Mouse (Mus musculus) lung, embryonic 16.5 days (tissue): ENCODE results near the gene Retreg1. TPM values are rescaled to one million over a fixed set of nuclear protein-coding genes. Genes with fewer than 3 reads are reported as not detected.

Experiments used
- ATAC-seq: fragments of 200-750 bp; cut with Nextera tagmentation; 2 replicates; pipeline ENCODE4 v1.8.0; 2017; ENCODE audit warnings: low read depth, mild to moderate bottlenecking, moderate library complexity
- H3K27ac ChIP-seq: fragments of 300-500 bp; sonication (generic); 2 replicates; pipeline ENCODE4 v1.5.1; 2014; ENCODE audit warnings: mild to moderate bottlenecking, control low read depth, low read length
- H3K27me3 ChIP-seq: fragments of 300-500 bp; sonication (generic); 2 replicates; pipeline ENCODE4 v1.6.1; 2014; ENCODE audit warnings: low read depth, low read length, mixed read lengths; ENCODE audit not compliant: control insufficient read depth, insufficient read depth
- H3K36me3 ChIP-seq: fragments of 300-500 bp; sonication (generic); 2 replicates; pipeline ENCODE4 v1.6.1; 2014; ENCODE audit warnings: low read length; ENCODE audit not compliant: control insufficient read depth, insufficient read depth
- H3K4me1 ChIP-seq: fragments of 300-500 bp; sonication (generic); replicated peaks from 2 replicates; pipeline ENCODE4 v1.6.1; 2014; ENCODE audit warnings: low read length, mixed read lengths; ENCODE audit not compliant: control insufficient read depth, insufficient read depth
- H3K4me2 ChIP-seq: fragments of 300-500 bp; sonication (generic); 2 replicates; pipeline ENCODE4 v1.6.1; 2014; ENCODE audit warnings: low read depth, low read length, control low read depth
- H3K4me3 ChIP-seq: fragments of 300-500 bp; sonication (generic); 2 replicates; pipeline ENCODE4 v1.5.1; 2014; ENCODE audit warnings: mild to moderate bottlenecking, low read length, control low read depth
- H3K9ac ChIP-seq: fragments of 300-500 bp; sonication (generic); 2 replicates; pipeline ENCODE4 v1.6.1; 2014; ENCODE audit warnings: low read length, control low read depth
- H3K9me3 ChIP-seq: fragments of 300-500 bp; sonication (generic); 2 replicates; pipeline ENCODE4 v1.6.1; 2016; ENCODE audit warnings: low read length; ENCODE audit not compliant: control insufficient read depth
- WGBS: fragments of 180-500 bp; shearing (Covaris S2); extraction: QIAGEN DNeasy Blood & Tissue Kit; methylation state at CpG from one replicate; pipeline ENCODE4 v1.1.7; 2014; 5-methylcytosine and 5-hydroxymethylcytosine counted together
- polyA plus RNA-seq: library from polyadenylated mRNA; unstranded; fragments of >200 nt; fragmentation: Nextera tagmentation; extraction: Ambion mirVana; gene quantifications from 2 replicates; pipeline ENCODE4 v1.2.1, GENCODE M21; 2015

The Retreg1 gene
- polyA plus RNA-seq, 1 experiment from 2014 or later: 13.6 TPM

DNA sequence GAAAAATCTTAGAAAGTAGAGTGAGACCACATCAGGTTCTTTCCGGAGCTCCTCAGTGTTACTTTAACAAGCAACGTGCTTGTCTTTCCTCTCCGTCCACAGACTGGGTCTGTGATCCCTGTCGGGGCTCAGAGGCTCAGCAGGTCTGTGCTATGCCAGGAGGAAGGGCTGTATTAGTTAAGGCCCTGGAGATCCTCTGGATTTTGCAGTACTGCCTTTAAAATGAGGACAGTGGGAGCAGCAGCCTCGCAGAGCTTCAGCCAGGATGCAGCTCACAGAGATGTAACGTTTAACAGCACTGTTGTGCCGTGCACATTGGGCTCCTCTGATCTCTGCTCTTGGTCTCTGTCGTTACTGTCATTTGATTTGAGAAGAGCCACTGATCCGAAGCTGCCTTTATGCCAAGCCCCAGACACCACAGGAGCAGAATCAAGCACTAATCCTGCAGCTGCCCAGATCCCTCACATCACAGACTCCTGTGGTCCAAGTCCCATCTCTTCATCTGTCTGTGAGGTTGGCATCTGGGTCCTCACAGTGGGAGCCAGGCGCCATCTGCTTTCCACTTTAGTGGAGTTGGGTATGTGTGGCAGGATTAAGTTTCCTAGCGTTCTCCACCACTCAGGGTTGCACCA lies 72.7 kb downstream of the Retreg1 start:
- 66% methylated on average over 11 of the region's 11 CpGs for WGBS
- Histone ChIP-seq H3K27ac (no peak overlapping the region), H3K9ac (no peak overlapping the region), H3K9me3 (no peaks in the 10 kb centered on the region), H3K27me3 (no peaks in the 10 kb centered on the region), H3K4me2 (no peak overlapping the region), H3K4me1 (peaks cover 6% of the 10 kb centered on the region; the same call in 1 of the 2 replicates), H3K36me3 (no peaks in the 10 kb centered on the region), H3K4me3 (no peak overlapping the region)
- no peak for ATAC-seq

DNA sequence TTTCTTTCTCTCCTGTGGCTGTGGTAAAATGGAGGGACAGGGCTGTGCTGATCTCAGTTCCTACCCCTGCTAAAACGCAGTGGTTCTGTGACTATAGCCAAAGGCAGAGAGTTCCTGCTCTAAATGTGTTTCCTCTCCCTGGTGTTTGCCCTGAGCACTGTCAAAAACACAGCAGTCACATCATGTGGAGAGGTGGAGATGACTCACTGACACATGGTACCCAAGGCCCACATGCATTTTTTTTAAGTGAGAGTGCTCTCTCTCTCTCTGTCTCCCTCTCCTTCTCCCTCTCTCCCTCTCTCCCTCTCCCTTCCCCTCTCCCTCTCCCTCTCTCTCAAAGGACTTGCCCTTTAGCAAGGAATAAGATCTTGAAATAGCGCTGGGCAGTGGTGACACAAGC lies 73.3 kb downstream of the Retreg1 start:
- Histone ChIP-seq H3K9ac (no peak overlapping the region), H3K4me3 (no peak overlapping the region), H3K27ac (no peak overlapping the region), H3K36me3 (no peaks in the 10 kb centered on the region), H3K4me1 (peaks cover 6% of the 10 kb centered on the region; the same call in 1 of the 2 replicates), H3K9me3 (no peaks in the 10 kb centered on the region), H3K4me2 (no peak overlapping the region), H3K27me3 (no peaks in the 10 kb centered on the region)
- ATAC-seq: no peak
- 82% methylated on average over 2 of the region's 2 CpGs for WGBS

DNA sequence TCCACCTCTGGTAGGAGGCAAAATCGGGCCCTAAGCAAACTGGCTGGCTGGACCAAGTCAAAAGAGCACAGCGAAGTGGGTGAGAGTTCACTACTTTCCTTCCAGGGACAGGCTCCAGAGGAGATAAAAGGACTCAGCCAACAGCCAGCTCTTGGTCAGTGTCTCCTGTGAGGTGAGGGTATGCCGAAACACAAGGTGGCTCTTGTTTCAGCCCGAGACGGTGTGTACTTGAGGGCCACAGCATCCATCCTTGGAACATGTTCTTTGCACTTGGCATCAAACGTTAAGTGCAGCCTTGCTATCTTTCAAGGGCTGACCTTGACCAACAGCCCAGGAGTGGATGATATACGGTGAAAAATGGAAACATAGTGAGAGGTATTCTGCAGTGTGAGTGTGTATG lies 75.7 kb downstream of the Retreg1 start:
- Histone ChIP-seq H3K4me3 (no peak overlapping the region), H3K9me3 (no peaks in the 10 kb centered on the region), H3K27me3 (no peaks in the 10 kb centered on the region), H3K4me1 (peaks cover 8% of the 10 kb centered on the region; the same call in 1 of the 2 replicates), H3K27ac (no peak overlapping the region), H3K4me2 (no peak overlapping the region), H3K9ac (no peak overlapping the region), H3K36me3 (no peaks in the 10 kb centered on the region)
- no peak for ATAC-seq
- WGBS: 65% methylated on average over 7 of the region's 7 CpGs

- Histone ChIP-seq H3K36me3 (no peaks in the 10 kb centered on the region), H3K9me3 (no peaks in the 10 kb centered on the region), H3K4me3 (no peak overlapping the region), H3K27me3 (no peaks in the 10 kb centered on the region), H3K4me2 (no peak overlapping the region), H3K27ac (no peak overlapping the region), H3K9ac (no peak overlapping the region), H3K4me1 (peaks cover 6% of the 10 kb centered on the region; the same call in 1 of the 2 replicates)
- 47% methylated on average over 4 of the region's 4 CpGs for WGBS
- 0 out of 2 replicates have a peak, but pooled peaks have one; percentile 24 for ATAC-seq
Observed at GRCm38 (mm10) chr15:25919995-25920394, 77.0 kb downstream of the Retreg1 start.

DNA sequence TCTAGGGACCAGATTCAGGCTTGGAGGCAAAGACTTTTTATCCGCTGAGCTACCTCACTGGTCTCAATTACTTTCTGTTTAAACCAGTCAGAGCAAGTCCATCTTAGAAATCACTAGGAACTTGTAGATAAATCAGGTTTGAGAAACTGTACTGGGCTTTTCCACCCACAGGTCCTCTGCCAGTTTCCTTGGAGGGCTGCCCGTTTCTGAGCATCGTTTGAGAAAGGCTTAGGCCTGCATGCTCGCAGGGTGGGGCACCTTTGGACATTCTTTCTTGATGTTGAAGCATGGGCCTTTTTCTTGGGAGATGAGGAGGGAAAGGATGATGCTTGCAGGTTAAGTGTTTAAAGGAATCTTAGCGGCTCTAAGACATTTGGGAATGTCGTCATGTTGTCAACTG lies 77.9 kb downstream of the Retreg1 start:
- Histone ChIP-seq H3K27me3 (no peaks in the 10 kb centered on the region), H3K27ac (no peak overlapping the region), H3K4me3 (no peak overlapping the region), H3K4me1 (0 out of 2 replicates have a peak, but pooled peaks cover 2% of the 10 kb centered on the region), H3K36me3 (no peaks in the 10 kb centered on the region), H3K9me3 (no peaks in the 10 kb centered on the region), H3K9ac (no peak overlapping the region), H3K4me2 (no peak overlapping the region)
- no peak for ATAC-seq
- WGBS: 78% methylated on average over 6 of the region's 6 CpGs

GRCm38 (mm10) chr15:25922007-25922406 lies 79.0 kb downstream of the Retreg1 start:
- 55% methylated on average over 2 of the region's 2 CpGs for WGBS
- H3K4me3 ChIP-seq: no peak overlapping the region
- no peaks in the 10 kb centered on the region for H3K9me3 ChIP-seq
- H3K36me3 ChIP-seq: no peaks in the 10 kb centered on the region
- H3K9ac ChIP-seq: no peak overlapping the region
- ATAC-seq: no peak
- no peak overlapping the region for H3K27ac ChIP-seq
- H3K4me1 ChIP-seq: 0 out of 2 replicates have a peak, but pooled peaks cover 2% of the 10 kb centered on the region
- no peaks in the 10 kb centered on the region for H3K27me3 ChIP-seq
- no peak overlapping the region for H3K4me2 ChIP-seq

GRCm38 (mm10) chr15:25923916-25924315 lies 80.9 kb downstream of the Retreg1 start:
- H3K9me3 ChIP-seq: no peaks in the 10 kb centered on the region
- no peak overlapping the region for H3K9ac ChIP-seq
- no peak overlapping the region for H3K4me2 ChIP-seq
- H3K36me3 ChIP-seq: no peaks in the 10 kb centered on the region
- 0 out of 2 replicates have a peak, but pooled peaks cover 2% of the 10 kb centered on the region for H3K4me1 ChIP-seq
- ATAC-seq: no peak
- no peak overlapping the region for H3K4me3 ChIP-seq
- no peaks in the 10 kb centered on the region for H3K27me3 ChIP-seq
- 79% methylated on average over 8 of the region's 8 CpGs for WGBS
- H3K27ac ChIP-seq: no peak overlapping the region

- 70% methylated on average over 4 of the region's 4 CpGs for WGBS
- Histone ChIP-seq H3K27me3 (no peaks in the 10 kb centered on the region), H3K36me3 (no peaks in the 10 kb centered on the region), H3K27ac (no peak overlapping the region), H3K4me2 (no peak overlapping the region), H3K4me3 (no peak overlapping the region), H3K9me3 (no peaks in the 10 kb centered on the region), H3K4me1 (peaks cover 7% of the 10 kb centered on the region), H3K9ac (no peak overlapping the region)
- peak; percentile 82 for ATAC-seq
Observed at GRCm38 (mm10) chr15:25926171-25926570, 83.2 kb downstream of the Retreg1 start.

DNA sequence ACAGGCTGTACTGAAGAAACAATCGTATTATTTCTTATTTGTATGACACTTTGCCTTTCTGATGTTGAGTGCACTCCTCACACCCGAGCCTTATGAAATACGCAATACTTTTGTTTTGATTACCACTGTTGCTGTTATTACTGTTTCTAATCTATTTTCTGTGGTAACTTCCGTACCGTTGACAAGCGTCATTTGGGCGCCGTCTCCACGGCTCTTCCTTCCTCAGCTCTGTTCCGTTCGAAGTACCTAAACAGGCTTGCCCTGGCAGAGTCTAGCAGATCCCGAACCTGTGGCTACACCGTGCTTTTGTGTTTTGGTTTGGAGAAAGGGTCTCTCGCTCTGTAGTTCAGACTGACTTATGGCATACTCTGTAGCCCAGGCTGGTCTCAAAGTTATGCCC lies 84.1 kb downstream of the Retreg1 start:
- WGBS: 87% methylated on average over 14 of the region's 14 CpGs

More for the DNA sequence above, 84.1 kb downstream of the Retreg1 start:
- ATAC-seq: no peak
- Histone ChIP-seq H3K4me1 (peaks cover 7% of the 10 kb centered on the region), H3K27ac (no peak overlapping the region), H3K36me3 (no peaks in the 10 kb centered on the region), H3K4me3 (no peak overlapping the region), H3K9ac (no peak overlapping the region), H3K9me3 (no peaks in the 10 kb centered on the region), H3K4me2 (no peak overlapping the region), H3K27me3 (no peaks in the 10 kb centered on the region)
